In genomic region chr7:100043605-100044031, GRCm38 (mm10) we compare ENCODE assay signal across 13 mouse cellular contexts. TPM values are rescaled to one million over a fixed set of nuclear protein-coding genes. Genes with fewer than 3 reads are reported as not detected.
DNase-seq lines count a peak whose midpoint lies in the region; ATAC-seq lines count a peak whose summit lies in the region.
"Had no signal": no experiment of that assay in that cellular context is flagged by ENCODE, and none has a peak within 500 bp of the region (broad histone marks: within the 10 kb centered on the region; RNA-seq: fewer than 3 reads in every experiment).

No protein-coding gene starts in this region.

- H3K9ac ChIP-seq in embryonic facial prominence, embryonic 14.5 days (ENCODE audit: low read depth, low read length): no peak overlapping the region
- H3K9ac ChIP-seq in stomach, embryonic 16.5 days (ENCODE audit: low read length): no peak overlapping the region
- H3K9ac ChIP-seq: embryonic facial prominence, embryonic 12.5 days had no signal

- no peak for ATAC-seq in embryonic facial prominence, embryonic 14.5 days (ENCODE audit: low read depth)
- peak; percentile 39; the same call in 1 of the 2 replicates for ATAC-seq in stomach, embryonic 16.5 days (ENCODE audit: insufficient read depth, low FRiP score)
- ATAC-seq: intestine, postnatal 0 days had no signal

- H3K4me1 ChIP-seq in heart, embryonic 10.5 days: peaks cover 24% of the 10 kb centered on the region
- 0 out of 2 replicates have a peak, but pooled peaks cover 4% of the 10 kb centered on the region for H3K4me1 ChIP-seq in embryonic facial prominence, embryonic 14.5 days (ENCODE audit: control insufficient read depth, insufficient read depth, low read length)
- 0 out of 2 replicates have a peak, but pooled peaks cover 4% of the 10 kb centered on the region for H3K4me1 ChIP-seq in stomach, embryonic 16.5 days (ENCODE audit: control insufficient read depth, insufficient read depth, low read length)

- WGBS in heart, embryonic 10.5 days: 24% methylated on average over 4 of the region's 4 CpGs
- WGBS in embryonic facial prominence, embryonic 14.5 days: 41% methylated on average over 4 of the region's 4 CpGs
- 23% methylated on average over 4 of the region's 4 CpGs for WGBS in stomach, embryonic 16.5 days

- H3K4me3 ChIP-seq in heart, embryonic 10.5 days: no peak overlapping the region
- H3K4me3 ChIP-seq in embryonic facial prominence, embryonic 14.5 days (ENCODE audit: low read depth, low read length): no peak overlapping the region
- no peak overlapping the region for H3K4me3 ChIP-seq in stomach, embryonic 16.5 days (replicated peaks; ENCODE audit: low read length)
- H3K4me3 ChIP-seq: embryonic facial prominence, embryonic 12.5 days had no signal

- H3K36me3 ChIP-seq in heart, embryonic 10.5 days: no peaks in the 10 kb centered on the region
- no peaks in the 10 kb centered on the region for H3K36me3 ChIP-seq in embryonic facial prominence, embryonic 14.5 days (ENCODE audit: control insufficient read depth, insufficient read depth, low read length)
- H3K36me3 ChIP-seq in stomach, embryonic 16.5 days (ENCODE audit: control insufficient read depth, insufficient read depth, low read length): no peaks in the 10 kb centered on the region
- H3K36me3 ChIP-seq: embryonic facial prominence, embryonic 12.5 days had no signal

- no peak overlapping the region for H3K4me2 ChIP-seq in embryonic facial prominence, embryonic 14.5 days (ENCODE audit: low read depth, low read length)
- no peak overlapping the region for H3K4me2 ChIP-seq in stomach, embryonic 16.5 days (ENCODE audit: low read depth, low read length)
- H3K4me2 ChIP-seq: embryonic facial prominence, embryonic 12.5 days had no signal

- intact Hi-C loops in heart, postnatal 10 days (cut with DNase I): no loop called here

- no peaks in the 10 kb centered on the region for H3K9me3 ChIP-seq in heart, embryonic 10.5 days
- H3K9me3 ChIP-seq in embryonic facial prominence, embryonic 14.5 days (ENCODE audit: control insufficient read depth, low read length): no peaks in the 10 kb centered on the region
- H3K9me3 ChIP-seq in stomach, embryonic 16.5 days (replicated peaks; ENCODE audit: control insufficient read depth, low read length): no peaks in the 10 kb centered on the region
- H3K9me3 ChIP-seq: embryonic facial prominence, embryonic 12.5 days had no signal

- peak; percentile 32 to 51 for DNase-seq in heart, postnatal 10 days
- no peak for DNase-seq in heart, embryonic 10.5 days (ENCODE audit: low spot score)
- peak; percentile 29 for DNase-seq in ovary, adult 18-20 months (ENCODE audit: low spot score)
- DNase-seq in ovary, postnatal 14 days (ENCODE audit: low spot score): no peak
- peak; percentile 5 for DNase-seq in embryonic facial prominence, embryonic 14.5 days (ENCODE audit: low spot score)
- DNase-seq in urinary bladder, postnatal 25 days (ENCODE audit: low spot score): no peak
- no peak for DNase-seq in layer of hippocampus, adult 18-20 months (ENCODE audit: low spot score in 2 of 2)
- DNase-seq: liver; thymus, postnatal 25 days had no signal

- no peak overlapping the region for H3K27ac ChIP-seq in heart, embryonic 10.5 days
- no peak overlapping the region for H3K27ac ChIP-seq in embryonic facial prominence, embryonic 14.5 days (replicated peaks; ENCODE audit: low read depth, low read length)
- H3K27ac ChIP-seq in stomach, embryonic 16.5 days (ENCODE audit: low read length): no peak overlapping the region
- H3K27ac ChIP-seq: embryonic facial prominence, embryonic 12.5 days had no signal

- H3K27me3 ChIP-seq in heart, embryonic 10.5 days (ENCODE audit: insufficient read depth, poor library complexity, severe bottlenecking): peaks cover 46% of the 10 kb centered on the region
- no peaks in the 10 kb centered on the region for H3K27me3 ChIP-seq in embryonic facial prominence, embryonic 14.5 days (replicated peaks; ENCODE audit: control insufficient read depth, insufficient read depth, low read length)
- no peaks in the 10 kb centered on the region for H3K27me3 ChIP-seq in stomach, embryonic 16.5 days (ENCODE audit: control insufficient read depth, insufficient read depth, low read length)

RNA-seq across cellular contexts. Expression of gene Chrdl2, which starts 37.6 kb away (rescaled TPM):
- total RNA-seq in heart, postnatal 10 days (2021): not detected
- 0.65 TPM in 1 of 2 replicates, not detected in the other for polyA plus RNA-seq in heart, embryonic 10.5 days (2016; fragmentation: Nextera tagmentation; extraction: Ambion mirVana)
- 1.9 and 2.0 TPM in 2 replicates for polyA plus RNA-seq in embryonic facial prominence, embryonic 14.5 days (2014; fragmentation: Nextera tagmentation; extraction: Ambion mirVana)
- polyA plus RNA-seq in stomach, embryonic 16.5 days (2015; fragmentation: Nextera tagmentation; extraction: Ambion mirVana): 0.48 and 0.90 TPM in 2 replicates
- not detected for total RNA-seq in layer of hippocampus, adult 18-20 months (2021)
- total RNA-seq: megakaryocyte-erythroid progenitor cell, adult 5-6 weeks had no signal

Comparison
In these comparisons a context has a peak if more than half of its experiments do, and no peak if none do; other contexts are left out.
1. DNase-seq: peak in heart, postnatal 10 days (2 of 2), ovary, adult 18-20 months (single experiment) and embryonic facial prominence, embryonic 14.5 days (single experiment); none in heart, embryonic 10.5 days (single experiment), ovary, postnatal 14 days (single experiment), urinary bladder, postnatal 25 days (single experiment) and layer of hippocampus, adult 18-20 months (0 of 2).